Mouse (Mus musculus) urinary bladder, postnatal 25 days (tissue): ENCODE data around the gene Hdlbp.

ENCODE experiments used
- DNase-seq: peaks from one replicate; pipeline ENCODE4 v3.0.0; 2022; ENCODE audit warnings: low spot score

The Hdlbp gene

GRCm38 (mm10) chr1:93445111-93445821 is 33.3 kb downstream of the Hdlbp start:
- DNase-seq: peak; percentile 86

- peak; percentile 74 for DNase-seq
These were observed 34.1 kb downstream of the Hdlbp start for GRCm38 (mm10) chr1:93444405-93445110.

- DNase-seq: no peak
These were observed 39.3 kb downstream of the Hdlbp start for GRCm38 (mm10) chr1:93439321-93439720.

- DNase-seq: no peak
These were observed 46.5 kb downstream of the Hdlbp start for GRCm38 (mm10) chr1:93432087-93432486.

GRCm38 (mm10) chr1:93403403-93403802 is 75.2 kb downstream of the Hdlbp start:
- no peak for DNase-seq

- no peak for DNase-seq
These were observed 77.2 kb downstream of the Hdlbp start for GRCm38 (mm10) chr1:93401191-93402052.

- no peak for DNase-seq
These were observed 89.7 kb downstream of the Hdlbp start for GRCm38 (mm10) chr1:93388906-93389305.

- no peak for DNase-seq
These were observed 91.4 kb downstream of the Hdlbp start for GRCm38 (mm10) chr1:93387198-93387597.

GRCm38 (mm10) chr1:93379117-93379516 is 99.5 kb downstream of the Hdlbp start:
- DNase-seq: no peak

- DNase-seq: no peak
These were observed 101.3 kb downstream of the Hdlbp start for GRCm38 (mm10) chr1:93377307-93377706.

GRCm38 (mm10) chr1:93373665-93374064 is 105.0 kb downstream of the Hdlbp start, which contains the start of gene Ano7:
TSS of gene Ano7 (plus strand) at chr1:93373930.
- DNase-seq: no peak

- DNase-seq: no peak
These were observed 113.0 kb downstream of the Hdlbp start for GRCm38 (mm10) chr1:93365641-93366040.

- no peak for DNase-seq
These were observed 116.0 kb downstream of the Hdlbp start for GRCm38 (mm10) chr1:93362661-93363060.
